Mouse (Mus musculus): ENCODE data around the gene Mef2a.

DNA sequence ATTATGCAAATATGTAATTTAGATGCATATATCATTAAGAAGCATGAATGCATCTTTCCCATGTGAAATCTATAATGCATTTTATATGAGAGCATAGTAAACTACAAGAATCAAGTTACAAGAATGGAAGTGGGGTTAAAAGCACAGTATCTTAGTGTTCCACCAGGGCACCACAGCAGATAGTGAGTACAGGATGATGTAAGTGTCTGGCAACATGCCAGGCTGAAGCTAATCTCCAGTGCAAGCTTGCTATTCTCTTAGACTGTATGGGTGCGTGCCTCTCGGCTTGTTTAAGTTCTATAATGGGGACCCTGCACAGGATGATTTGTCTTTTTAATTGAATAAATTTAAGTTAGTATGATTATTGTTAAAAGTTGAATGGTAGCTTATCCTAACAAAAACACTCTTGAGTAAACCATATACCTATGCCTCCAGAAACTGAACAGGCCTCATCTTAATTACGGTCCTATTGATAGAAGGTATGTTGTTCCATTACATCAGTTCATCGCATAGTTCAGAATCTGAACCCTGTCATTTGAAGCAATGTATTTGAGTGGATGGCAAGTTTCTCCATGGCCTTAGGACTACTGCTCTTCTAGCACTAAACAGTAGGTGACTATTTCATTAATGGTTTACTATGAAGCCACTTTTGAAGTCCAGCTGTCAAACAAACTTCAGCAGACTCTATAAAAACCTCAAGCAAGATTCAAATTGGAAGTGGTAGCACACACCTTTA lies 112.7 kb downstream of the Mef2a start:
- TF ChIP-seq CTCF (conservative IDR thresholded peaks at IDR 0.05; ENCODE audit: insufficient read depth, insufficient read length, low read depth, low read length) (peak; percentile 24; the same call in 1 of the 2 replicates), POLR2A (IDR thresholded peaks at IDR 0.05; ENCODE audit: low read depth, low read length) (no peak)
